Mouse (Mus musculus) heart, adult 2 months (tissue): ENCODE data around the gene Prm1.
A peak's percentile ranks its signal among the peaks of the same experiment; 100 is the strongest.

Experiments
- CTCF ChIP-seq: fragments of 200-600 bp; IDR thresholded peaks from 2 replicates; pipeline ENCODE4 v1.8.1; 2022; ENCODE audit warnings: antibody characterized with exemption, mild to moderate bottlenecking, moderate library complexity
- POLR2A ChIP-seq: fragments of 200-500 bp; IDR thresholded peaks from 2 replicates; pipeline ENCODE4 v1.6.1; 2011; ENCODE audit warnings: mild to moderate bottlenecking, low read depth, low read length, control low read depth; ENCODE audit not compliant: insufficient read depth

- TF ChIP-seq POLR2A, result no peak
- TF ChIP-seq CTCF, result peak; percentile 84
Measured at GRCm38 (mm10) chr16:10846503-10846902, 40.9 kb upstream of the Prm1 start.
